Mouse (Mus musculus): ENCODE measurements around the gene Rps12. TPM values are rescaled to one million over a fixed set of nuclear protein-coding genes. Genes with fewer than 3 reads are reported as not detected.

Rps12 gene
- polyA plus RNA-seq, 1 experiment from 2014 or later, result 179 TPM

DNA sequence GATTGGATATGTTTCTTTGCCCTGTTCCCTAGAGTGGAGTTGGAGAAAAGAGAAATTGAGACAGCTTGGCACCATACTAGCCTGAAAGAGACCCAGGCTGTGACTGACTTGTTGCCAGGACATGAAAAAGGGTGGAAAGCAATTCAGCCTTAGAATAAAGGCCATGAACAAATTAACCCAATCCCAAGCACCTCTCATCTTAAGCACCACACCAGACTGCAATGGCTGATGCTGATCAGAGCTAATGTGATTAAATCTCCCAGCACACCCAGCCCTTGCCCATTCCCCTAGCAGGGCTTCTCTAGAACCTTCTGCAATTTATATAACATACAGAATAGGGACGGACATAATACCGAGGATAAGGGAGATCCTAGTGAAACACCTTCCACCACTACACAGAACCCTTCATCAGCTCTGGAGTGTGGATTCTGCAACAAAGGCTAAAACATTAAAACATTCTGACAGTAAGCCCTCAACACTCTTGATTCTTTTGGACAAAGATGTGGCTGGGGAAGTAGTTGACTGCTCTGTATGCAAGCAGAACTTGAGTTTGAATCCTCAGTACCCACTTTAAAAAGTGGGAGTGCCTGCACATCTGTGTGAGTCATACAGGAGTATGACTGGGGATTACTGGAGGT lies 4.1 kb downstream of the Rps12 start:
- peak overlapping the region; percentile 10; the same call in 1 of the 2 replicates for H3K27ac ChIP-seq
- H3K4me3 ChIP-seq, result no peak overlapping the region
- H3K27me3 ChIP-seq, result no peaks in the 10 kb centered on the region
- H3K4me1 ChIP-seq, result peaks cover 37% of the 10 kb centered on the region
- H3K9me3 ChIP-seq, result no peaks in the 10 kb centered on the region
- H3K9ac ChIP-seq, result 0 out of 2 replicates have a peak overlapping the region, but pooled peaks have one; percentile 10
- ATAC-seq (ENCODE audit: low FRiP score, low read depth), result no peak
- 41% methylated on average over 2 of the region's 2 CpGs for WGBS
- peaks cover 49% of the 10 kb centered on the region for H3K36me3 ChIP-seq
- H3K4me2 ChIP-seq (replicated peaks), result no peak overlapping the region

DNA sequence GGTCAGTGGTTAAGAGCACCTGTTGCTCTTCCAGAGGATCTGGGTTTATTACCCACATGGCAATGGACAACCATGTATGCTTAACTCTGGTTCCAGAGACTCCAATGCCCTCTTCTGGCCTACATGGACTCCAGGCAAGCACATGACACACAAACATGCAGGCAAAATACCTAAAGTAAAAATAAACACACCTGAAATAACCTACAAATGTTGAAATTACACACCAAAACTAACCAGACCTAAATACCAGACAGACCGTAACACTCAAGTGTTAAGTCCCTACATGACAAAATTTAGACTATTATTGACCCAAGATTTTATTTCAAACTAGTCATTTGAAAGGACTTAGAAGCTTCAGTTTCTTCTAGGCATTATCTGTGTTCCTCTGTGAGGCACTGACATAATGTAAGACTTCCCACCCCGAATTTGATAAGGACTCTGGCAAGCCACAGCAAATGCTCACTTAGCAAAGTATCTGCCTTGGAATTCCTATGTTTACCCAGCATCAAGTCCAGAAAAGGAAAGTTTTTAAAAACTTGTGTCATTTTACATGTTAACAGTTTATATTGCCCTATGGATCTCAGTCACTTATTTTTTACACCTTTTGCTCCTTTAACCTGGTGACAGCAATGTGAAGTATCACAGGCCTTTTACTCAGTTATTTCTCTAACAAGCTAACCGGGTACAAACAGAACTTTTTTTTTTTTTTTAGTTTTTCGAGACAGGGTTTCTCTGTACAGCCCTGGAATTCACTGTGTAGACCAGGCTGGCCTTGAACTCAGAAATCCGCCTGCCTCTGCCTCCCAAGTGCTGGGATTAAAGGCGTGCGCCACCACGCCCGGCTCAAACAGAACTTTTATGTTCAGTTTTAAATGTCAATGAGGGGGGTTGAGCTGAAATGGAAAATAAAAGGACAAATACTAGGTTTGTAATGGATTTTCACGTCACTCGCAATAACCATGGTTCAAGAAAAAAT lies 5.0 kb downstream of the Rps12 start:
- 77% methylated on average over 11 of the region's 11 CpGs for WGBS
- Histone ChIP-seq H3K9ac (no peak overlapping the region), H3K4me1 (peaks cover 36% of the 10 kb centered on the region), H3K36me3 (peaks cover 49% of the 10 kb centered on the region), H3K27ac (no peak overlapping the region), H3K9me3 (no peaks in the 10 kb centered on the region), H3K4me2 (replicated peaks) (no peak overlapping the region), H3K27me3 (no peaks in the 10 kb centered on the region), H3K4me3 (no peak overlapping the region)
- no peak for ATAC-seq (ENCODE audit: low FRiP score, low read depth)

DNA sequence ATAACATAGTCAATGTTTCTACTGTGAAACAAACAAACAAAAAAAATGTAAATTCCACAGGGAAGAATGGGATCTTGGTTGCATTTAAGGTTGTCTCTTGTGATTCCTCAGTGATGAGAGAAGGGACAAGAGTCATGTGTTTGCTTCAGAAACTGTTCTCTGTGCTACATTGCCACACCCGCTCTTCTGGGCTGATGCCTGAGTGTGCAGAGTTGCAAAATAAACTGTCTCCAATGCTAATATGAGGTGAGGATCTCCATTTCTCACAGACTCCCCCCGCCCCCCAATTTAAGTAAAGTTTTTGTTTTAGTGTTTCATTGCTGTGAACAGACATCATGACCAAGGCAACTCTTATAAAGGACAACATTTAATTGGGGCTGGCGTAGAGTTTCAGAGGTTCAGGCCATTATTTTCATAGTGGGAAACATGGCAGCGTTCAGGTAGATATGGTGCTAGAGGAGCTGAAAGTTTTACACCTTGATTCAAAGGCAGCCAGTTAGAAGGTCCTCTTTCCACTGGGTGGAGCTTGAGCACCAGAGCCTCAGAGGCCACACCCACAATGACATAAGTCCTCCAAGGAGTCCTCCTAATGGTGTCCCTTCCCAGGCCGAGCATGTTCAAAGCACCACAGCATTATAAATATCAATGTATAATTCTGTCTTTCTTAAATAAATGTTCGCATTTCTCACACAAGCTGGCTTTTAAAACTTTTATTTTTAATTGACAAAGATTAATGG lies 6.4 kb downstream of the Rps12 start:
- Histone ChIP-seq H3K27me3 (no peaks in the 10 kb centered on the region), H3K9ac (no peak overlapping the region), H3K27ac (no peak overlapping the region), H3K4me2 (replicated peaks) (no peak overlapping the region), H3K4me1 (peaks cover 28% of the 10 kb centered on the region), H3K36me3 (peaks cover 45% of the 10 kb centered on the region), H3K9me3 (no peaks in the 10 kb centered on the region), H3K4me3 (no peak overlapping the region)
- ATAC-seq (ENCODE audit: low FRiP score, low read depth), result no peak
- 78% methylated on average over 6 of the region's 6 CpGs for WGBS

DNA sequence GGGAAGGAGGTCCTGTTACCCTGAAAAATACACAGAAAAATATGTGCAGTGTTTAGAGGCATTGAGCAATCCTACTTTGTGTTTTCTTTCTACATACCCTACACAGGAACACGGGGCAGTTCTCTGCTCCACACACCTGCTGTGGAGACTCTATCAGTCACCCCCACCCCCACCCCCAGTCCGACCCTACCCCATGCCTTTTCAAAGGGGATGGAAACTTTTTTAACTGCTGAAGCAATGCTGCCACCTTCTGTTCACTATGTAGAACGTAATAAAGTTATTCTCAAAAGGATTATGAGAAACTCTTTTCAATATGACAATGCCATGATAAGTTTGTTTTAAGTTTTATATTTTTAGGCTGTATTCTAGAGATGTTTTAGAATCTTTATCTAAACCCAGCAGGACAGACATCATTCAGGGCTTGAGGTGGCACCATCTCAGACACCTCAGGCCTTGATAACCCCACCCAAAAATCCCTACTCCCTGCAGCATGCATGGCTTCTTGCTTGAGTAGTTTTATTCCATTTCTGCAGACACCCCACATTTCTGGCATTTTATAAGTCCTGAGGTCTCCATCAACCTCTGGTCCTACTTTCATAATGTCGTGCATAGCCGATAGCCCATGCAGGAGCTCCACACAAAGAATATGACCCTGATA lies 9.7 kb downstream of the Rps12 start:
- H3K4me2 ChIP-seq (replicated peaks), result 0 out of 2 replicates have a peak overlapping the region, but pooled peaks have one; percentile 14
- no peak overlapping the region for H3K27ac ChIP-seq
- no peak overlapping the region for H3K4me3 ChIP-seq
- WGBS, result 31% methylated on average over 5 of the region's 5 CpGs
- H3K27me3 ChIP-seq, result no peaks in the 10 kb centered on the region
- H3K4me1 ChIP-seq, result peaks cover 8% of the 10 kb centered on the region; the same call in 1 of the 2 replicates
- no peaks in the 10 kb centered on the region for H3K9me3 ChIP-seq
- peaks cover 13% of the 10 kb centered on the region for H3K36me3 ChIP-seq
- H3K9ac ChIP-seq, result no peak overlapping the region
- ATAC-seq (ENCODE audit: low FRiP score, low read depth), result peak; percentile 83

DNA sequence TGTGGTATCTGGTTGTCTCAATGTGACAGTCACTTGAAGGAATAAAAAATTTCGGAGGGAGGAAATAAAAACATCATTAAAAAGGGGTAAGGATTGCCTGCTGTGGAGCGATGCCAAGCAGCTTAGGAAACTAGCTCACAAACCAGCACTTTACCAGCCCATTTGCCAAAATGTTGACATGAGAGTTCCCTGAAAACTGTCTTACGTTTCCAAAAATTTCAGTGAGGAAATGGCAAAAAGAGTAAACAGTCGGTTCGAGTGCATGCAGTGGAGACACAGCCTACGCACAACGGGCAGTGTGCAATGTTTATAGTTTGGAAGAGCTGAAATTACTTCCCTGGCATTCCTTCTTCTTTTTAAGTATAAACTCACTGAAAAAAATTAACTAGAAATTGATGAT lies 32.9 kb downstream of the Rps12 start:
- Histone ChIP-seq H3K27ac (no peak overlapping the region; the same call in 1 of the 2 replicates), H3K4me3 (no peak overlapping the region), H3K36me3 (no peaks in the 10 kb centered on the region), H3K9ac (no peak overlapping the region), H3K27me3 (no peaks in the 10 kb centered on the region), H3K4me2 (replicated peaks) (peak overlapping the region; percentile 9; the same call in 1 of the 2 replicates), H3K9me3 (no peaks in the 10 kb centered on the region), H3K4me1 (peaks cover 11% of the 10 kb centered on the region)
- whole genome bisulfite sequencing, result 33% methylated on average over 7 of the region's 7 CpGs
- ATAC-seq (ENCODE audit: low FRiP score, low read depth), result no peak

Other genes starting within 250 kb of the Rps12 start
- 16.6 and 18.1 TPM in 2 replicates for gene Slc18b1, start 9.7 kb upstream of the Rps12 start, polyA plus RNA-seq (2015; fragmentation: Nextera tagmentation; extraction: Ambion mirVana)
- gene Vnn3, start 64.2 kb upstream of the Rps12 start, polyA plus RNA-seq (2015; fragmentation: Nextera tagmentation; extraction: Ambion mirVana), result not detected in 2 replicates
- gene Vnn1, start 107.4 kb upstream of the Rps12 start, polyA plus RNA-seq (2015; fragmentation: Nextera tagmentation; extraction: Ambion mirVana), result 0.95 and 1.1 TPM in 2 replicates
- gene Taar1, start 133.1 kb upstream of the Rps12 start, polyA plus RNA-seq (2015; fragmentation: Nextera tagmentation; extraction: Ambion mirVana), result not detected in 2 replicates
- not detected in 2 replicates for gene Taar2, start 151.3 kb upstream of the Rps12 start, polyA plus RNA-seq (2015; fragmentation: Nextera tagmentation; extraction: Ambion mirVana)
- not detected in 2 replicates for gene Taar3, start 162.3 kb upstream of the Rps12 start, polyA plus RNA-seq (2015; fragmentation: Nextera tagmentation; extraction: Ambion mirVana)
- not detected in 2 replicates for gene Taar4, start 173.2 kb upstream of the Rps12 start, polyA plus RNA-seq (2015; fragmentation: Nextera tagmentation; extraction: Ambion mirVana)
- gene Taar5, start 183.4 kb upstream of the Rps12 start, polyA plus RNA-seq (2015; fragmentation: Nextera tagmentation; extraction: Ambion mirVana), result not detected in 2 replicates
- not detected in 2 replicates for gene Taar6, start 198.4 kb upstream of the Rps12 start, polyA plus RNA-seq (2015; fragmentation: Nextera tagmentation; extraction: Ambion mirVana)
- not detected in 2 replicates for gene Taar7a, start 206.2 kb upstream of the Rps12 start, polyA plus RNA-seq (2015; fragmentation: Nextera tagmentation; extraction: Ambion mirVana)
- gene Taar7b, start 212.7 kb upstream of the Rps12 start, polyA plus RNA-seq (2015; fragmentation: Nextera tagmentation; extraction: Ambion mirVana), result not detected in 2 replicates
- gene Taar7d, start 239.9 kb upstream of the Rps12 start, polyA plus RNA-seq (2015; fragmentation: Nextera tagmentation; extraction: Ambion mirVana), result not detected in 2 replicates

All from limb, embryonic 13.5 days (tissue).